Mouse (Mus musculus) CD4-positive naive resting alpha-beta T cell, adult 76 days (primary cell): ENCODE measurements around the gene Mcu. TPM values are rescaled to one million over a fixed set of nuclear protein-coding genes. Genes with fewer than 3 reads are reported as not detected.

Experiments used
- total RNA-seq: library from RNA; stranded (reverse); gene quantifications from one replicate; pipeline ENCODE4 v1.2.4, GENCODE M21; 2023

Gene Mcu
- total RNA-seq = 24.7 TPM

GRCm38 (mm10) chr10:59616522-59616921 is at the start of gene Mcu:
TSS of gene Mcu (minus strand) at chr10:59616692.

GRCm38 (mm10) chr10:59615981-59616520 is 441 bp downstream of the Mcu start, which contains the start of gene Gm10322:
TSS of gene Gm10322 (plus strand) at chr10:59616063.

GRCm38 (mm10) chr10:59441735-59442134 is 174.8 kb downstream of the Mcu start, which contains the start of gene Oit3:
TSS of gene Oit3 (minus strand) at chr10:59441778.

GRCm38 (mm10) chr10:59402899-59403792 is 213.3 kb downstream of the Mcu start, which contains the start of gene Pla2g12b:
TSS of gene Pla2g12b (plus strand) at chr10:59403660.

Other genes starting within 250 kb of the Mcu start
- 9.1 TPM for gene Gm10273, start 221.1 kb downstream of the Mcu start, total RNA-seq
- not detected for gene Pla2g12b, start 213.0 kb downstream of the Mcu start, total RNA-seq
- gene Oit3, start 174.9 kb downstream of the Mcu start, total RNA-seq = 0.21 TPM
- not detected for gene Gm10322, start 629 bp downstream of the Mcu start, total RNA-seq
- 44.3 TPM for gene Micu1, start 85.8 kb upstream of the Mcu start, total RNA-seq